Mouse (Mus musculus) midbrain, embryonic 16.5 days (tissue): ENCODE results near the gene Cadm4. TPM values are rescaled to one million over a fixed set of nuclear protein-coding genes. Genes with fewer than 3 reads are reported as not detected.

Source experiments
- ATAC-seq: fragments of 200-750 bp; cut with Nextera tagmentation; 2 replicates; pipeline ENCODE4 v1.8.0; 2017; ENCODE audit warnings: moderate TSS enrichment
- H3K27ac ChIP-seq: fragments of 300-500 bp; sonication (generic); 2 replicates; pipeline ENCODE4 v1.5.1; 2014; ENCODE audit warnings: mild to moderate bottlenecking, low read length, mixed read lengths
- H3K27me3 ChIP-seq: fragments of 300-500 bp; sonication (generic); 2 replicates; pipeline ENCODE4 v1.6.1; 2014; ENCODE audit warnings: low read depth, low read length, mixed read lengths; ENCODE audit not compliant: control insufficient read depth, insufficient read depth
- H3K36me3 ChIP-seq: fragments of 300-500 bp; sonication (generic); 2 replicates; pipeline ENCODE4 v1.6.1; 2014; ENCODE audit warnings: mild to moderate bottlenecking, low read length, moderate library complexity, mixed read lengths; ENCODE audit not compliant: control insufficient read depth, insufficient read depth
- H3K4me1 ChIP-seq: fragments of 300-500 bp; sonication (generic); 2 replicates; pipeline ENCODE4 v1.6.1; 2014; ENCODE audit warnings: mild to moderate bottlenecking, low read length, mixed read lengths; ENCODE audit not compliant: control insufficient read depth, insufficient read depth
- H3K4me2 ChIP-seq: fragments of 300-500 bp; sonication (generic); 2 replicates; pipeline ENCODE4 v1.6.1; 2014; ENCODE audit warnings: mild to moderate bottlenecking, low read length, mixed read lengths
- H3K4me3 ChIP-seq: fragments of 300-500 bp; sonication (generic); 2 replicates; pipeline ENCODE4 v1.5.1; 2014; ENCODE audit warnings: low read depth, mild to moderate bottlenecking, low read length, moderate library complexity, mixed read lengths
- H3K9ac ChIP-seq: fragments of 300-500 bp; sonication (generic); 2 replicates; pipeline ENCODE4 v1.6.1; 2014; ENCODE audit warnings: low read depth, low read length, mixed read lengths
- H3K9me3 ChIP-seq: fragments of 300-500 bp; sonication (generic); replicated peaks from 2 replicates; pipeline ENCODE4 v1.6.1; 2014; ENCODE audit warnings: mild to moderate bottlenecking, low read length, mixed read lengths; ENCODE audit not compliant: control insufficient read depth, poor library complexity, severe bottlenecking
- WGBS: fragments of 180-500 bp; shearing (Covaris S2); extraction: QIAGEN DNeasy Blood & Tissue Kit; methylation state at CpG from one replicate; pipeline ENCODE4 v1.1.7; 2014; 5-methylcytosine and 5-hydroxymethylcytosine counted together
- polyA plus RNA-seq: library from polyadenylated mRNA; unstranded; fragments of >200 nt; fragmentation: Nextera tagmentation; extraction: Ambion mirVana; gene quantifications from 2 replicates; pipeline ENCODE4 v1.2.1, GENCODE M21; 2015

Gene Cadm4
- polyA plus RNA-seq, 1 experiment from 2014 or later, result 75.3 TPM

- ATAC-seq, result peak; percentile 95
- WGBS, result under 1% methylated on average over 44 of the region's 44 CpGs
- H3K27me3 ChIP-seq, result no peaks in the 10 kb centered on the region
- H3K4me3 ChIP-seq, result peak within 1 kb of the TSS; percentile 55
- H3K27ac ChIP-seq, result peak within 1 kb of the TSS; percentile 88
- peak within 1 kb of the TSS; percentile 91 for H3K4me2 ChIP-seq
- H3K36me3 ChIP-seq, result peaks cover 16% of the 10 kb centered on the region
- no peaks in the 10 kb centered on the region for H3K9me3 ChIP-seq
- peaks cover 33% of the 10 kb centered on the region for H3K4me1 ChIP-seq
- peak within 1 kb of the TSS; percentile 93 for H3K9ac ChIP-seq
These were observed 48.5 kb downstream of the Cadm4 start, which contains the start of gene Irgq for GRCm38 (mm10) chr7:24530062-24530931. Gene Irgq (plus strand): TSS chr7:24530689.

DNA sequence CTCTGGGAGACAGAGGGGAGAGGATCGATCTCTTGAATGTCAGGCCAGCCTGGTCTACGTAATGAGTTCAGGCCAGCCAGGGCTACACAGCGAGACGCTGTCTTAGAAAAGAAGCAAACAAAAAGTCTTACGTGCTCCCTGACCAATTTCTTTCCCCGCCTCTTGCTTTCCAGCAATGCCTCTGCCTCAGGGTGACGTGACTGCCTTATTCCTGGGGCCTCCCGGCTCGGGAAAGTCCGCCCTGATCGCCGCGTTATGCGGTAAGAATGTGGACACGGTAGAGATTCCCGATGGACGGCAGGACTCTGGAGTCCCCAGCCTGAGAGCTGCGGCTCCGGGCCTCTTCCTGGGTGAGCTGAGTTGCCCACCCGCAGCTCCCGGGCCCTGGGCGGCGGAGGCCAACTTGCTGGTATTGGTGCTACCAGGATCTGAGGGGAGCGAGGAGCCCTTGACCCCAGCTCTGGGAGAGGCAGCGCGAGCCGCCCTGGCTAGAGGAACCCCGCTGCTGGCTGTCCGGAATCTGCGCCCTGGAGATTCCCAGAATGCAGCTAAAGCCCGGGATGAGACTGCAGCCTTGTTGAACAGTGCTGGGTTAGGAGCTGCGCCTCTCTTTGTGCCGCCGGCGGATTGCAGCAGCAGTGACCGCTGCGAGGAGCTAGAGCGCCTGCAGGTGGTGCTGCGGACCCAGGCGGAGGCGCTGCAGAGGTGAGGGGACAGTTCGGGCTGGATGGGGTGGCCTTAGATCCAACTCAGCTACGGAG, 49.6 kb downstream of the Cadm4 start:
- Histone ChIP-seq H3K27me3 (no peaks in the 10 kb centered on the region), H3K4me1 (peaks cover 33% of the 10 kb centered on the region), H3K9me3 (no peaks in the 10 kb centered on the region), H3K9ac (peak overlapping the region; percentile 93), H3K27ac (peak overlapping the region; percentile 81), H3K36me3 (peaks cover 25% of the 10 kb centered on the region), H3K4me2 (peak overlapping the region; percentile 91), H3K4me3 (peak overlapping the region; percentile 55)
- ATAC-seq, result peak; percentile 41
- WGBS, result under 1% methylated on average over 43 of the region's 43 CpGs

DNA sequence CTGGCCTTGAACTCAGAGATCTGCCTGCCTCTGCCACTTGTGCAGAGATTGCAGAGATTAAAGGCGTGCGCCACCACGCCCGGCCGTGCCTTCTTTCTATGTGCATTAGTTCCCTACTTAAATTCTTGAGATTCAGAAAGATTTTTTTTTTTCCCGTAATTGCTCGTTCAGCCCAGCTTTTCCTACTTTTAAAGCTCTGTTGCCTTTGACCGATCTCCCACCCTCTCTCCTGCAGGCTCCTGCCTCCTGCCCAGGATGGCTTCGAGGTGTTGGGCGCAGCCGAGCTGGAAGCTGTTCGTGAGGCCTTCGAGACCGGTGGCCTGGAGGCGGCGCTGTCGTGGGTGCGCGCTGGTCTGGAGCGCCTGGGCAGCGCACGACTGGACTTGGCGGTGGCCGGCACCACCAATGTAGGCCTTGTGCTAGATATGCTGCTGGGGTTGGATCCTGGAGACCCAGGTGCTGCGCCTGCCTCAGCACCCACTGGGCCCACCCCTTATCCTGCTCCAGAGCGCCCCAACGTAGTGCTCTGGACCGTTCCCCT, 51.3 kb downstream of the Cadm4 start:
- Histone ChIP-seq H3K4me1 (peaks cover 33% of the 10 kb centered on the region), H3K9me3 (no peaks in the 10 kb centered on the region), H3K4me2 (no peak overlapping the region), H3K9ac (no peak overlapping the region), H3K4me3 (no peak overlapping the region), H3K36me3 (peaks cover 27% of the 10 kb centered on the region), H3K27ac (no peak overlapping the region), H3K27me3 (no peaks in the 10 kb centered on the region)
- 62% methylated on average over 28 of the region's 28 CpGs for WGBS
- ATAC-seq, result no peak

DNA sequence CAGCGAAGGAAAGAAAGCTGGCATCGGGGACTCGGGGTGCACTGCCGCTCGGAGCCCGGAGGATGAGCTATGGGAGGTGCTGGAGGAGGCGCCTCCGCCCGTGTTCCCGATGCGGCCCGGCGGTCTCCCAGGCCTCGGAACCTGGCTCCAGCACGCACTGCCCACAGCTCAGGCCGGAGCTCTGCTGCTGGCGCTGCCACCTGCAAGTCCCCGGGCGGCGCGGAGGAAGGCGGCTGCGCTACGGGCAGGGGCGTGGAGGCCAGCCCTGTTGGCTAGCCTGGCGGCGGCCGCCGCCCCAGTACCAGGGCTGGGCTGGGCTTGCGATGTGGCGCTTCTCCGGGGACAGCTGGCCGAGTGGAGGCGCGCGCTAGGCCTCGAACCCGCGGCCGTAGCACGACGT, 52.0 kb downstream of the Cadm4 start:
- no peak overlapping the region for H3K4me3 ChIP-seq
- no peak for ATAC-seq

DNA sequence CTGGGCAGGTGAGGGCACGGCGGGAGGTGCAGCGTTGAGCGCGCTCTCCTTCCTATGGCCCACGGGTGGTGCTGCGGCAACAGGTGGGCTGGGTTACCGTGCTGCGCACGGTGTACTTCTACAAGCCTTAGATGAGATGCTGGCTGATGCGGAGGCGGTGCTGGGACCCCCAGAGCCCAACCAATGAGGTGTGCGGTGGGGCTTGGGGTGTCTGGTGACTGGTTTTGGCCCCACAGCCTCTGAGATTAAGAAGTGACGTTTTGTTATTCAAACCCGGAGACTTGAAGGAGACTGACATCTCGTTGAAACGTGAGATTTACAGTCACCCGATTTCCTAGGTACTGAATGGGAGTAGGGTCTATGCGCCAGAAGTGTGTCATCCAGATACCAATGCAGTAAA, 52.5 kb downstream of the Cadm4 start:
- ATAC-seq, result no peak
- Histone ChIP-seq H3K4me1 (peaks cover 32% of the 10 kb centered on the region), H3K27ac (no peak overlapping the region), H3K4me2 (peak overlapping the region; percentile 25; the same call in 1 of the 2 replicates), H3K9ac (no peak overlapping the region), H3K9me3 (no peaks in the 10 kb centered on the region), H3K4me3 (no peak overlapping the region), H3K36me3 (peaks cover 27% of the 10 kb centered on the region), H3K27me3 (no peaks in the 10 kb centered on the region)
- 30% methylated on average over 19 of the region's 19 CpGs for WGBS

More for the DNA sequence above, 52.0 kb downstream of the Cadm4 start:
- H3K36me3 ChIP-seq, result peaks cover 27% of the 10 kb centered on the region
- H3K9ac ChIP-seq, result peak overlapping the region; percentile 26; the same call in 1 of the 2 replicates
- no peaks in the 10 kb centered on the region for H3K9me3 ChIP-seq
- H3K27me3 ChIP-seq, result no peaks in the 10 kb centered on the region
- H3K4me2 ChIP-seq, result peak overlapping the region; percentile 25
- 25% methylated on average over 42 of the region's 42 CpGs for WGBS
- H3K4me1 ChIP-seq, result peaks cover 33% of the 10 kb centered on the region
- H3K27ac ChIP-seq, result no peak overlapping the region

GRCm38 (mm10) chr7:24537081-24537480, 55.3 kb downstream of the Cadm4 start:
- WGBS, result 79% methylated on average over 4 of the region's 4 CpGs

GRCm38 (mm10) chr7:24537591-24537990, 55.8 kb downstream of the Cadm4 start:
- no peak for ATAC-seq
- 87% methylated on average over 5 of the region's 5 CpGs for WGBS
- Histone ChIP-seq H3K27me3 (no peaks in the 10 kb centered on the region), H3K4me2 (no peak overlapping the region), H3K4me1 (peaks cover 18% of the 10 kb centered on the region), H3K9ac (0 out of 2 replicates have a peak overlapping the region, but pooled peaks have one; percentile 12), H3K36me3 (peaks cover 27% of the 10 kb centered on the region), H3K27ac (no peak overlapping the region), H3K9me3 (no peaks in the 10 kb centered on the region), H3K4me3 (no peak overlapping the region)

More at GRCm38 (mm10) chr7:24537081-24537480, 55.3 kb downstream of the Cadm4 start:
- H3K4me1 ChIP-seq, result peaks cover 23% of the 10 kb centered on the region
- ATAC-seq, result no peak
- no peak overlapping the region for H3K4me3 ChIP-seq
- H3K9ac ChIP-seq, result no peak overlapping the region
- peaks cover 27% of the 10 kb centered on the region for H3K36me3 ChIP-seq
- H3K27me3 ChIP-seq, result no peaks in the 10 kb centered on the region
- H3K9me3 ChIP-seq, result no peaks in the 10 kb centered on the region
- no peak overlapping the region for H3K27ac ChIP-seq
- no peak overlapping the region for H3K4me2 ChIP-seq

GRCm38 (mm10) chr7:24538154-24538553, 56.3 kb downstream of the Cadm4 start:
- Histone ChIP-seq H3K4me2 (no peak overlapping the region), H3K36me3 (peaks cover 26% of the 10 kb centered on the region), H3K9ac (no peak overlapping the region), H3K27ac (no peak overlapping the region), H3K27me3 (no peaks in the 10 kb centered on the region), H3K4me1 (peaks cover 14% of the 10 kb centered on the region), H3K9me3 (no peaks in the 10 kb centered on the region), H3K4me3 (no peak overlapping the region)
- WGBS, result 48% methylated on average over 5 of the region's 5 CpGs
- no peak for ATAC-seq
